Mouse (Mus musculus): ENCODE measurements around the gene Pus1. TPM values are rescaled to one million over a fixed set of nuclear protein-coding genes. Genes with fewer than 3 reads are reported as not detected.

Pus1 gene
- total RNA-seq, 2 experiments from 2014 or later = 8.2 to 21.6 TPM

Other genes with a start within 250 kb of the Pus1 start
- gene Galnt9, start 236.3 kb downstream of the Pus1 start, total RNA-seq (2015) = 38.5 and 38.8 TPM in 2 replicates
- gene Galnt9, start 236.3 kb downstream of the Pus1 start, total RNA-seq (2017) = 20.4 and 22.2 TPM in 2 replicates
- 11.9 and 12.2 TPM in 2 replicates for gene Noc4l, start 127.2 kb downstream of the Pus1 start, total RNA-seq (2015)
- gene Noc4l, start 127.2 kb downstream of the Pus1 start, total RNA-seq (2017) = 9.9 and 15.9 TPM in 2 replicates
- gene Ddx51, start 127.2 kb downstream of the Pus1 start, total RNA-seq (2015) = 9.7 and 10.8 TPM in 2 replicates
- gene Ddx51, start 127.2 kb downstream of the Pus1 start, total RNA-seq (2017) = 3.5 and 10.9 TPM in 2 replicates
- gene Ep400, start 9.9 kb downstream of the Pus1 start, total RNA-seq (2015) = 80.0 and 87.2 TPM in 2 replicates
- 30.1 and 47.3 TPM in 2 replicates for gene Ep400, start 9.9 kb downstream of the Pus1 start, total RNA-seq (2017)
- 19.3 and 24.1 TPM in 2 replicates for gene Ulk1, start 29.4 kb upstream of the Pus1 start, total RNA-seq (2015)
- gene Ulk1, start 29.4 kb upstream of the Pus1 start, total RNA-seq (2017) = 7.6 and 10.0 TPM in 2 replicates
- 26.9 and 29.5 TPM in 2 replicates for gene Hscb, start 59.1 kb upstream of the Pus1 start, total RNA-seq (2015)
- gene Hscb, start 59.1 kb upstream of the Pus1 start, total RNA-seq (2017) = 20.3 and 33.5 TPM in 2 replicates
- gene Chek2, start 59.3 kb upstream of the Pus1 start, total RNA-seq (2015) = 22.7 and 24.7 TPM in 2 replicates
- gene Chek2, start 59.3 kb upstream of the Pus1 start, total RNA-seq (2017) = 22.1 and 24.0 TPM in 2 replicates
- 0.89 TPM in 2 replicates for gene Ttc28, start 99.1 kb upstream of the Pus1 start, total RNA-seq (2015)
- 0.29 and 7.4 TPM in 2 replicates for gene Ttc28, start 99.1 kb upstream of the Pus1 start, total RNA-seq (2017)

All from megakaryocyte, adult 5-6 weeks (primary cell).